Mouse (Mus musculus): ENCODE results near the gene Csnk1e. TPM values are rescaled to one million over a fixed set of nuclear protein-coding genes. Genes with fewer than 3 reads are reported as not detected.
A peak's percentile ranks its signal among the peaks of the same experiment; 100 is the strongest.

The Csnk1e gene
- polyA plus RNA-seq, 1 experiment, result 116 TPM

DNA sequence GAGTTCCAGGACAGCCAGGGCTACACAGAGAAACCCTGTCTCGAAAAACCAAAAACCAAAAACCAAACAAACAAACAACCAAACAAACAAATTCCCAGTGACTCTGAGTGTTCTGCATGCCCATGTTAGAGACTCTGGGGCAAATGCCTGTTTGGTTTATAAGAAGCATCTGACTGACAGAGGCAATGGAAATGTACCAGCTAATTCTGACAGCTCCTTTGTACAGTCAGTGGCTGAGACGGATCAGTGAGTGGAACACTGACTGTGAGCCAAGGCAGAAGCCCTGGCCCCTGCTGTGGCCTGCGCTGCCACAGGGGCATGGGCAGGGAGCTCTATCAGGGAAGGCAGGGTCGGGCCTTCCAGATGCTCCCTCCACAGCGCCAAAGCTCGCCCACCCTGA is 68.3 kb downstream of the Csnk1e start:
- Histone ChIP-seq H3K4me3 (ENCODE audit: low read depth, low read length) (no peak overlapping the region), H3K4me1 (ENCODE audit: control insufficient read depth, insufficient read depth, low read length) (peaks cover 1% of the 10 kb centered on the region), H3K9me3 (replicated peaks; ENCODE audit: control insufficient read depth, insufficient read depth, low read length, poor library complexity, severe bottlenecking) (no peaks in the 10 kb centered on the region), H3K27ac (ENCODE audit: insufficient read depth, low read length) (no peak overlapping the region), H3K27me3 (ENCODE audit: control insufficient read depth, insufficient read depth, low read length, poor library complexity, severe bottlenecking) (no peaks in the 10 kb centered on the region), H3K36me3 (ENCODE audit: control insufficient read depth, insufficient read depth, low read length, poor library complexity, severe bottlenecking) (no peaks in the 10 kb centered on the region), H3K9ac (ENCODE audit: low read depth, poor library complexity, severe bottlenecking) (no peak overlapping the region)
- TF ChIP-seq CTCF (IDR thresholded peaks at IDR 0.05; ENCODE audit: low read depth, low read length), result no peak
- TF ChIP-seq EP300 (IDR thresholded peaks at IDR 0.05; ENCODE audit: insufficient read depth, low read depth, low read length), result no peak
- TF ChIP-seq POLR2A (IDR thresholded peaks at IDR 0.05; ENCODE audit: insufficient read depth, low read length), result no peak

DNA sequence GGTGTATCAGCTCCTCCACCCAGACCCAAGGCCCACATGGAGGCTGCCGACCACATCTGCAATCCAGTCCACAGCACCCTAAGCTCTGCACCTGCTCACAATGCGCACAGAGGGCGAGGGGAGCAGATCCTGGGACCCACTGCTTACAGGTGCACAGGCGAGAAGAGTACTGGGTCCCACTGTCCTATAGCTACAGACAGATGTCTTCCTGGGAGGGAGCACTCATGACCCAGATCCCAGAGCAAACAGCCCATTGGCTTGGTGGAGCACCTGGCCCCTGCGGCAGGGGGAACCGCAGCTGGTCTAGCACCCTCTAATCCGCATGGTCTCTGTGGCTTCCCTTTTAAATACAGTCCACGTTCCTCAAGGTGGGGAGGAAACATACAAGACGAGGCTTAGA is 73.7 kb downstream of the Csnk1e start:
- Histone ChIP-seq H3K27ac (ENCODE audit: insufficient read depth, low read length) (no peak overlapping the region), H3K27me3 (ENCODE audit: control insufficient read depth, insufficient read depth, low read length, poor library complexity, severe bottlenecking) (no peaks in the 10 kb centered on the region), H3K4me3 (ENCODE audit: low read depth, low read length) (no peak overlapping the region), H3K36me3 (ENCODE audit: control insufficient read depth, insufficient read depth, low read length, poor library complexity, severe bottlenecking) (peaks cover 7% of the 10 kb centered on the region), H3K4me1 (ENCODE audit: control insufficient read depth, insufficient read depth, low read length) (no peaks in the 10 kb centered on the region), H3K9ac (ENCODE audit: low read depth, poor library complexity, severe bottlenecking) (no peak overlapping the region), H3K9me3 (replicated peaks; ENCODE audit: control insufficient read depth, insufficient read depth, low read length, poor library complexity, severe bottlenecking) (no peaks in the 10 kb centered on the region)
- no peak for TF ChIP-seq EP300 (IDR thresholded peaks at IDR 0.05; ENCODE audit: insufficient read depth, low read depth, low read length)
- no peak for TF ChIP-seq POLR2A (IDR thresholded peaks at IDR 0.05; ENCODE audit: insufficient read depth, low read length)
- TF ChIP-seq CTCF (IDR thresholded peaks at IDR 0.05; ENCODE audit: low read depth, low read length), result no peak

DNA sequence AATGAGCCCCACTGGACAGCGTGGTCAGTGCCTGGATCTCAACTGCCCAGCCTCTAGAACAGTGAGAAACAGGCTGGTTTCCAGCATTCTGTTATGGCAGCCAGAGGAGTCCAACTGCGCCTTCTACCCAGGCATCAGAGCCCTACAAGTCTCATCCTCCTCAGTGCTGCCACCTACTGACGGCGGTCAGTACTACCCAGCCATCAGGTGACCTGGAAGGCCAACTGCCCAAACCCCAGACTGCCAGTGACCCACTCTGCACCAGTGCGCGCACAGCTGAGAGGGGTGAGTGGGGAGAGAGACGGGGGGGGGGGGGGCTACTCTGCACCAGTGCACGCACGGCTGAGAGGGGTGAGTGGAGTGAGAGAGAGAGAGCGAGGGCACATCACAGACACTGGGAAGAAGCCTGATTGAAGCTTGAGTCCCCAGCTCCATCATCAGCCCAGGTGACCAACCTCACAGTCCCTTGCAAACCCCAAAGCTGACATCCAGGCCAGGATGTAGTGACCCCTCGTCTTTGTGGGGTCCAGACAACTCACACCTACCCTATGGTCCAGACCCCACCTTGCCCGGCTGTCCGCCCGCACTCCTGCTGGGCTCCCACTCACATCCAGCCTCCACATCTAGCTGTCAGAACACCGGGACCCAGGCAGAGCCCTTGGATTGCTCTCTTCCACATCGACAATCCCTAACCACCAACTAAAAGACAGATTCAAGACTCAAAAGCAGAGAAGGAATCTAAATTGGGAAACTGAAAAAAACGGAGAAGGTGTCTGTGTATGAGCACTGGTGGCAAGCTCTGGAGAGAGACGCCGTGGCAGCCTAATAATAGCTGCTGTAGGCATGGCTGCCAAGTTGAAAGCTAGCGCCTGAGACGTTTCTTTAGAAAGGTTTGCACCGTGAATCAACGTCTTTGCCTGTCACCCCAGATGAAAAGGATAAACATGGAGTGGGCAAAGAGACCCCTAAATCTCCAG is 74.6 kb downstream of the Csnk1e start:
- H3K27ac ChIP-seq (ENCODE audit: insufficient read depth, low read length), result no peak overlapping the region

DNA sequence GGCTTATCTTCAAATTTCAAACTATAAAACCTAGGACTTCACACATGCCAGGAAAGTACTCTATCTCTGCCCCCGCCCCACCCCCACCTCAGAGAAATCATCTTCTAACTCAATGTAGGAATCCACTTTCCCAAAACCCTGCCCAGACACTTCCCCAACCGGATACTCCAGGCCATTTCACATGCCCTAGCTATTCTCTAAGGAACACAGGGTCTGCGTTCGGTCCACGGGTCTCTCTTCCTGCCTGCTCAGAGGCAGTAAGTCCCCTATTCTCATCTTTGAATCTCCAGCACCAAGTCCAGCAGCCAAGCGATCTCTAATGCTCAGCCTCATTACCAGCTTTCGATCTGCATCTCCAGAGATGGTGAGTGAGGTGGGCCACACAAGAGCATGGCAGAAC is 75.7 kb downstream of the Csnk1e start:
- H3K27ac ChIP-seq (ENCODE audit: insufficient read depth, low read length), result no peak overlapping the region
- H3K4me3 ChIP-seq (ENCODE audit: low read depth, low read length), result no peak overlapping the region
- H3K4me1 ChIP-seq (ENCODE audit: control insufficient read depth, insufficient read depth, low read length), result no peaks in the 10 kb centered on the region
- H3K9me3 ChIP-seq (replicated peaks; ENCODE audit: control insufficient read depth, insufficient read depth, low read length, poor library complexity, severe bottlenecking), result no peaks in the 10 kb centered on the region
- peaks cover 7% of the 10 kb centered on the region for H3K36me3 ChIP-seq (ENCODE audit: control insufficient read depth, insufficient read depth, low read length, poor library complexity, severe bottlenecking)
- TF ChIP-seq EP300 (IDR thresholded peaks at IDR 0.05; ENCODE audit: insufficient read depth, low read depth, low read length) (no peak), POLR2A (IDR thresholded peaks at IDR 0.05; ENCODE audit: insufficient read depth, low read length) (no peak), CTCF (IDR thresholded peaks at IDR 0.05; ENCODE audit: low read depth, low read length) (no peak)
- no peak overlapping the region for H3K9ac ChIP-seq (ENCODE audit: low read depth, poor library complexity, severe bottlenecking)
- no peaks in the 10 kb centered on the region for H3K27me3 ChIP-seq (ENCODE audit: control insufficient read depth, insufficient read depth, low read length, poor library complexity, severe bottlenecking)

More for the DNA sequence above, 74.6 kb downstream of the Csnk1e start:
- Histone ChIP-seq H3K36me3 (ENCODE audit: control insufficient read depth, insufficient read depth, low read length, poor library complexity, severe bottlenecking) (peaks cover 7% of the 10 kb centered on the region), H3K9me3 (replicated peaks; ENCODE audit: control insufficient read depth, insufficient read depth, low read length, poor library complexity, severe bottlenecking) (no peaks in the 10 kb centered on the region), H3K9ac (ENCODE audit: low read depth, poor library complexity, severe bottlenecking) (no peak overlapping the region), H3K27me3 (ENCODE audit: control insufficient read depth, insufficient read depth, low read length, poor library complexity, severe bottlenecking) (no peaks in the 10 kb centered on the region), H3K4me3 (ENCODE audit: low read depth, low read length) (no peak overlapping the region), H3K4me1 (ENCODE audit: control insufficient read depth, insufficient read depth, low read length) (no peaks in the 10 kb centered on the region)
- peak; percentile 89 for TF ChIP-seq CTCF (IDR thresholded peaks at IDR 0.05; ENCODE audit: low read depth, low read length)
- no peak for TF ChIP-seq POLR2A (IDR thresholded peaks at IDR 0.05; ENCODE audit: insufficient read depth, low read length)

DNA sequence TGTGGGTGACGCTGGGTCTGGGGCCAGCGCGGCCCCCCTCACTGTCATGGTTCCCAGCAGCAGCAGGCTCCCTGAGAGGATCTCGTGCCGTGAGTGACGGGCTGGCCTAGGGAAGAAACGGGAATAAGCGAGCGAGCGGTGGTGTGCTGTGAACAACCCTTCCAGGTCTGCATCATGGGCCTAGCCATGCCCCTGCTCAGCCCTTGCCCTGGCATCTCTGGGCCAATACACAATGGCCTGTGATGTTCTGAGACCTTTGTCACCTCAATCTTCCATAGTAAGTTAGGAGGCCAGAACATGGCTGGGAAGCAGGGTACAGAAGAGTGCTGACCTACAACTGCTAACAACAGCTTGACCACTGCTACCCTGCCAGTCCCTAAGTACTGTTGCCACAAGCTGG is 76.8 kb downstream of the Csnk1e start:
- Histone ChIP-seq H3K9me3 (replicated peaks; ENCODE audit: control insufficient read depth, insufficient read depth, low read length, poor library complexity, severe bottlenecking) (no peaks in the 10 kb centered on the region), H3K36me3 (ENCODE audit: control insufficient read depth, insufficient read depth, low read length, poor library complexity, severe bottlenecking) (peaks cover 7% of the 10 kb centered on the region), H3K4me3 (ENCODE audit: low read depth, low read length) (no peak overlapping the region), H3K4me1 (ENCODE audit: control insufficient read depth, insufficient read depth, low read length) (no peaks in the 10 kb centered on the region), H3K9ac (ENCODE audit: low read depth, poor library complexity, severe bottlenecking) (no peak overlapping the region), H3K27ac (ENCODE audit: insufficient read depth, low read length) (no peak overlapping the region), H3K27me3 (ENCODE audit: control insufficient read depth, insufficient read depth, low read length, poor library complexity, severe bottlenecking) (no peaks in the 10 kb centered on the region)
- TF ChIP-seq CTCF (IDR thresholded peaks at IDR 0.05; ENCODE audit: low read depth, low read length), result no peak
- TF ChIP-seq EP300 (IDR thresholded peaks at IDR 0.05; ENCODE audit: insufficient read depth, low read depth, low read length), result no peak
- TF ChIP-seq POLR2A (IDR thresholded peaks at IDR 0.05; ENCODE audit: insufficient read depth, low read length), result no peak

DNA sequence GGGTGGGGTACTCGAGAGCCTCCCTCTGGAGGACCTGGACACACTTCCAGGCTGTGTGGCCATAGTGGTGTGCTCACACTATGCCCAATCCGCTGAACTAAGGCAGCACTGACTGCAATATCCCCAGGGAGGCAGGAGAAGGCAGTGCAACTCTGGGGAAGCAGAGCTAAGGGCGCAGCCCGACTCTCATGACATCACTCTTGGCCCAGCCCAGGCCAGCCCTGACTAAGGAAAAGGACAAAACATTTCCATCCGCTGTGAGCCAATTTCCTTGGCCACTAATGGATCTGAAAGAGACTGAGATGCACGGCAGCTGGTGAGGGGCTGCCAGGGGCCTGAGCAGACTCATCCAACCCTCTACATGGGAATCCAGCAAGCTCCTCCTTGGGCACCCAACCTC is 77.7 kb downstream of the Csnk1e start:
- H3K9me3 ChIP-seq (replicated peaks; ENCODE audit: control insufficient read depth, insufficient read depth, low read length, poor library complexity, severe bottlenecking), result no peaks in the 10 kb centered on the region
- no peaks in the 10 kb centered on the region for H3K4me1 ChIP-seq (ENCODE audit: control insufficient read depth, insufficient read depth, low read length)
- no peak overlapping the region for H3K27ac ChIP-seq (ENCODE audit: insufficient read depth, low read length)
- H3K9ac ChIP-seq (ENCODE audit: low read depth, poor library complexity, severe bottlenecking), result no peak overlapping the region
- H3K36me3 ChIP-seq (ENCODE audit: control insufficient read depth, insufficient read depth, low read length, poor library complexity, severe bottlenecking), result peaks cover 7% of the 10 kb centered on the region
- no peaks in the 10 kb centered on the region for H3K27me3 ChIP-seq (ENCODE audit: control insufficient read depth, insufficient read depth, low read length, poor library complexity, severe bottlenecking)
- no peak for TF ChIP-seq CTCF (IDR thresholded peaks at IDR 0.05; ENCODE audit: low read depth, low read length)
- no peak for TF ChIP-seq POLR2A (IDR thresholded peaks at IDR 0.05; ENCODE audit: insufficient read depth, low read length)
- no peak for TF ChIP-seq EP300 (IDR thresholded peaks at IDR 0.05; ENCODE audit: insufficient read depth, low read depth, low read length)
- no peak overlapping the region for H3K4me3 ChIP-seq (ENCODE audit: low read depth, low read length)
